Mouse (Mus musculus): ENCODE measurements around the gene Fam69b.

GRCm38 (mm10) chr2:26608781-26609180, 19.5 kb upstream of the Fam69b start:
- TF ChIP-seq POLR2A (IDR thresholded peaks at IDR 0.05; ENCODE audit: borderline replicate concordance, extremely low read depth, insufficient read depth, insufficient read length, poor library complexity, severe bottlenecking) (no peak), CTCF (IDR thresholded peaks at IDR 0.05; ENCODE audit: borderline replicate concordance, extremely low read depth, insufficient read depth, insufficient read length) (no peak)
